Mouse (Mus musculus) liver, embryonic 14.5 days (tissue): ENCODE measurements around the gene Celsr1. TPM values are rescaled to one million over a fixed set of nuclear protein-coding genes. Genes with fewer than 3 reads are reported as not detected.

Experiments
- ATAC-seq: fragments of 200-750 bp; cut with Nextera tagmentation; 2 replicates; pipeline ENCODE4 v1.8.0; 2017; ENCODE audit warnings: moderate number of reproducible peaks, mild to moderate bottlenecking, moderate library complexity; ENCODE audit not compliant: insufficient read depth
- DNase-seq, 3 experiments: peaks; one replicate each; pipeline ENCODE4 v3.0.0-alpha.2; 2012 to 2013; ENCODE audit warnings: low read depth in 3 of 3, low spot score in 3 of 3
- H3K27ac ChIP-seq: fragments of 300-500 bp; sonication (generic); 2 replicates; pipeline ENCODE4 v1.5.1; 2014; ENCODE audit warnings: moderate library complexity, mild to moderate bottlenecking, control low read depth, inconsistent platforms
- H3K27me3 ChIP-seq: fragments of 300-500 bp; sonication (generic); 2 replicates; pipeline ENCODE4 v1.6.1; 2014; ENCODE audit warnings: mild to moderate bottlenecking, low read length, moderate library complexity; ENCODE audit not compliant: control insufficient read depth, insufficient read depth
- H3K36me3 ChIP-seq: fragments of 300-500 bp; sonication (generic); replicated peaks from 2 replicates; pipeline ENCODE4 v1.6.1; 2014; ENCODE audit warnings: low read depth; ENCODE audit not compliant: control insufficient read depth, insufficient read depth
- H3K4me1 ChIP-seq, 2 experiments: fragments of 200-500 bp in 1 of 2; fragments of 300-500 bp in 1 of 2; sonication (generic) in 1 of 2; replicated peaks; 2 replicates each; pipeline ENCODE4 v1.6.1; 2012 to 2014; ENCODE audit warnings: antibody characterized with exemption in 1 of 2, inconsistent platforms in 1 of 2, low read length in 1 of 2; ENCODE audit not compliant: control insufficient read depth in 2 of 2, insufficient read depth in 2 of 2
- H3K4me2 ChIP-seq: fragments of 300-500 bp; sonication (generic); 2 replicates; pipeline ENCODE4 v1.6.1; 2014; ENCODE audit warnings: low read depth, mild to moderate bottlenecking, control low read depth, moderate library complexity
- H3K4me3 ChIP-seq, 2 experiments: fragments of 200-500 bp in 1 of 2; fragments of 300-500 bp in 1 of 2; sonication (generic) in 1 of 2; 2 replicates each; pipeline ENCODE4 v1.5.1; 2012 to 2014; ENCODE audit warnings: low read depth in 2 of 2, low read length in 2 of 2, mild to moderate bottlenecking in 2 of 2, control low read depth in 1 of 2, inconsistent platforms in 1 of 2, moderate library complexity in 1 of 2; ENCODE audit not compliant: insufficient read depth in 1 of 2
- H3K9ac ChIP-seq: fragments of 300-500 bp; sonication (generic); replicated peaks from 2 replicates; pipeline ENCODE4 v1.6.1; 2014; ENCODE audit warnings: mild to moderate bottlenecking, control low read depth, moderate library complexity
- H3K9me3 ChIP-seq: fragments of 300-500 bp; sonication (generic); 2 replicates; pipeline ENCODE4 v1.6.1; 2016; ENCODE audit warnings: low read length, mixed read lengths; ENCODE audit not compliant: control insufficient read depth
- CTCF ChIP-seq: IDR thresholded peaks from 2 replicates; pipeline ENCODE4 v1.5.1; 2016; ENCODE audit warnings: antibody characterized with exemption, low read depth, control low read depth
- EP300 ChIP-seq: IDR thresholded peaks from 2 replicates; pipeline ENCODE4 v1.6.1; 2016; ENCODE audit warnings: antibody characterized with exemption, low read depth
- WGBS: fragments of 180-500 bp; shearing (Covaris S2); extraction: QIAGEN DNeasy Blood & Tissue Kit; methylation state at CpG from one replicate; pipeline ENCODE4 v1.1.7; 2014; ENCODE audit not compliant: insufficient replicate concordance; 5-methylcytosine and 5-hydroxymethylcytosine counted together
- polyA plus RNA-seq, 2 experiments: library from polyadenylated mRNA; depleted of rRNA in 1 of 2; stranded (reverse) in 1 of 2; unstranded in 1 of 2; fragments of >200 nt; fragmentation: Nextera tagmentation in 1 of 2; extraction: Ambion mirVana in 1 of 2; gene quantifications; 2 replicates each; pipeline versions ENCODE4 v1.2.1 to v1.2.3; 2012 to 2014

The Celsr1 gene
- polyA plus RNA-seq, 2 experiments, result 0.06 to 0.12 TPM

DNA sequence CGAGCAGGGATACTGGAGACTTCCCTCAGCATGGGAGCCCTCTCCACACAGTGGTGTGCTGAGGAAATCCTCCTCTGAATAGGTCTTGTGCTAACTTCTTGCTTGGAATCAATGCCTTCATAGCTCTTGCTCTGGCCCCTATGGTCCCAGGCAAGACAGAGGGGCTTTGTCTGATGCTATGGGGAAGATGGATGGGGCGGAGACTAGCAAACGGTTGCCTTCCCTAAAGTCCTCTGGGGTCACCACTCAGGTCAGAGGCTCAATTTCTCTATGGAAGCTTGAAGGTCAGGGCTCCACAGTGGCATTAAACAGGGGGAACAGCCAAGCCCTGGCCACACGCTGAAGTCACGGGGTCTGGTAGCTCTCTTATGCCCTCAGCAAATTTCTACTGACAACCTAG is 62.0 kb downstream of the Celsr1 start:
- H3K27ac ChIP-seq, result no peak overlapping the region
- TF ChIP-seq CTCF (no peak), EP300 (no peak)
- H3K36me3 ChIP-seq, result no peaks in the 10 kb centered on the region
- H3K9ac ChIP-seq, result no peak overlapping the region
- ATAC-seq (no peak), DNase-seq (no peak)
- 68% methylated on average over 5 of the region's 5 CpGs for whole genome bisulfite sequencing
- H3K4me1 ChIP-seq, result 0 out of 4 replicates have a peak, but pooled peaks cover 0 to 1% of the 10 kb centered on the region in 2 experiments
- H3K4me2 ChIP-seq, result no peak overlapping the region
- H3K4me3 ChIP-seq, result no peak overlapping the region
- no peaks in the 10 kb centered on the region for H3K9me3 ChIP-seq
- H3K27me3 ChIP-seq, result no peaks in the 10 kb centered on the region

DNA sequence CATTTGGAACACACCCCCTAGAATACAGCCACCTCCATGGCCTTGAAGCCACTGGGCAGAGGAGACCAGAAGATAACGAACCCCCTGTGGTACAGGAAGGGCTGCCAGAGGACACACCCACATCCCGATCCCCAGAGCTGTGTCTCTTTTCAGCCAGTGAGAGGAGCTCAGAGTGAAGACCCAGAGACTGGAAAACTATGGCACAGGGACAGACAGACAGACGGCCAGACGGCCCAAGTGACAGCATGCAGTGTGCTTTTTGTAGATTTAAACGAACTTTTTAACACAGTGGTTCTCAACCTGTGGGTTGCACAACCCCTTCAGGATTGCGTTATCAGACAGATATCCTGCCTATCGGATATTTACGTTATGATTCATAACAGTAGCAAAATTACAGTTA is 63.1 kb downstream of the Celsr1 start:
- 30% methylated on average over 8 of the region's 8 CpGs for WGBS
- no peak for ATAC-seq
- no peak overlapping the region for H3K4me3 ChIP-seq

DNA sequence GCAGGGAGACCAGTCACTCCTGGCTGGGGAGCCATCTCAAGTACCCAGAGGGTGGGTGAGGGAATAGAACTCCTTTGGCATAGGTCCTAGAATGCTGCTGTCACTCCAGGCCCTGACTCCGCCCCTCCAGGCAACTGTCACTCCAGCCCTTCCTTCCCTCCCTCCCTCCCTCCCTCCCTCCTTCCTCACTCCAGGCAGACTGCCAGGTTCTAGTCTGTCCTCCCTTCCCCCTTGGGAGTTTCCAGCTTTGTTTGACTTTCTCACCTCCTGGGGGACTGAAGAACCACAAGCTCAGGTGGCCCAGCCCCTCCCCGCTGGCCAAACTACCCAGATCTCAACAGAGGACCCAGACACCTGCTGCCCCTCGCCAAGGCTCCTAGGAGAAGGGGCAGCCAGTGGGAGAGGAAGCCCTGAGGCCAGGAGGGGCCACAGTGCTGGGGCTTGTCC is 63.8 kb downstream of the Celsr1 start:
- Histone ChIP-seq H3K27ac (no peak overlapping the region), H3K36me3 (no peaks in the 10 kb centered on the region), H3K4me1 (0 out of 4 replicates have a peak, but pooled peaks cover 0 to 1% of the 10 kb centered on the region in 2 experiments), H3K9ac (no peak overlapping the region), H3K4me2 (no peak overlapping the region), H3K4me3 (no peak overlapping the region), H3K27me3 (no peaks in the 10 kb centered on the region), H3K9me3 (no peaks in the 10 kb centered on the region)
- DNase-seq (no peak), ATAC-seq (no peak)
- TF ChIP-seq CTCF (no peak), EP300 (no peak)
- 46% methylated on average over 3 of the region's 3 CpGs for WGBS

More for the DNA sequence above, 63.1 kb downstream of the Celsr1 start:
- no peaks in the 10 kb centered on the region for H3K36me3 ChIP-seq
- 0 out of 4 replicates have a peak, but pooled peaks cover 0 to 1% of the 10 kb centered on the region in 2 experiments for H3K4me1 ChIP-seq
- no peak overlapping the region for H3K4me2 ChIP-seq
- TF ChIP-seq EP300, result no peak
- no peak for TF ChIP-seq CTCF
- H3K27ac ChIP-seq, result no peak overlapping the region
- H3K9ac ChIP-seq, result no peak overlapping the region
- DNase-seq, result no peak
- H3K27me3 ChIP-seq, result no peaks in the 10 kb centered on the region
- no peaks in the 10 kb centered on the region for H3K9me3 ChIP-seq

DNA sequence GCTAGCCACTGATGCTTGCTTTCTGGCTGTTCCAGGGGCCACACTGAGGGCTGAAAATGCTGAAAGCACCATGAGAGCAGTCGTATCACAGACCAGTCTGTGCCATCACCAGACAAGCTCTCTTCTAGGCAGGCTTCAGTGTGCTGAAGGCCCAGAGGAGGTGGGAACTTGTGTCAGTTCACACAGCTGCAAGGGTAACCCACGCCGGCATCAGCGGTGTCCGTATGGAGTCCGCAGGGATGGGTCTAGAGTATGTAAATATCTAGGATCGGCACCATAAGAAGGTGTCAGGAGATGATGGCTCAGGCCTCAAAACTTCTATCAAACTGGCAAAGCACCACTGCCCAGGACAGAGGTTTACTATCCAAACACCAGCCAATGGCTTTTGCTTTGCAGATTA is 64.3 kb downstream of the Celsr1 start:
- H3K27me3 ChIP-seq, result no peaks in the 10 kb centered on the region
- H3K9me3 ChIP-seq, result no peaks in the 10 kb centered on the region
- ATAC-seq (no peak), DNase-seq (no peak)
- H3K36me3 ChIP-seq, result no peaks in the 10 kb centered on the region
- TF ChIP-seq CTCF (no peak), EP300 (no peak)
- WGBS, result 75% methylated on average over 7 of the region's 7 CpGs
- H3K4me2 ChIP-seq, result no peak overlapping the region
- H3K4me3 ChIP-seq, result no peak overlapping the region
- 0 out of 4 replicates have a peak, but pooled peaks cover 0 to 1% of the 10 kb centered on the region in 2 experiments for H3K4me1 ChIP-seq
- H3K27ac ChIP-seq, result no peak overlapping the region
- no peak overlapping the region for H3K9ac ChIP-seq

DNA sequence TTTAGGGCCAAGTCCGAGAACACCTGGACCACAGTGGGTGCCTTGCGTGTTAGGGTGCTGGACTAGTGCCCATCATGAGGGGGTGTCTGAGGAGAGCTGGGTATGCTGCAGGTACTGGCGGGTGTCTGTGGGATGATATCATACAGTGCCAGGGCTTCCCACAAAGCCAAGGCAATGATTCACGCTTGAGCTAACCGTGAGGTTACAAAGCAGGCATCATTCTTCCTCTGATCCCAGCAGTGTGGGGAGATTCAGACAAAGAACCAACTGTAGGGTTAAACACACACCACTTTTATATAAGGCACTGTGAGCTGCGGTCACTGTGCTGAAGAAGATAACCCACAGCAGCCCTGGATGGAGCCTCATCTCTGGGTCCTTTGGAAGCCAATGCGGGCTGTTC is 67.5 kb downstream of the Celsr1 start:
- TF ChIP-seq EP300 (no peak), CTCF (no peak)
- Histone ChIP-seq H3K36me3 (no peaks in the 10 kb centered on the region), H3K4me3 (no peak overlapping the region), H3K4me1 (peaks cover 0 to 1% of the 10 kb centered on the region in 2 experiments; a peak in 1 of 4 replicates), H3K27me3 (no peaks in the 10 kb centered on the region), H3K4me2 (no peak overlapping the region), H3K9me3 (no peaks in the 10 kb centered on the region), H3K27ac (no peak overlapping the region), H3K9ac (no peak overlapping the region)
- WGBS, result 67% methylated on average over 7 of the region's 7 CpGs
- ATAC-seq (no peak), DNase-seq (no peak)
